Mouse (Mus musculus): ENCODE results near the gene Nsmce4a. TPM values are rescaled to one million over a fixed set of nuclear protein-coding genes. Genes with fewer than 3 reads are reported as not detected.
A peak's percentile ranks its signal among the peaks of the same experiment; 100 is the strongest.

The Nsmce4a gene
- polyA plus RNA-seq (2015; fragmentation: Nextera tagmentation; extraction: Ambion mirVana), result 124 and 134 TPM in 2 replicates

GRCm38 (mm10) chr7:130572821-130573220 is at the start of gene Nsmce4a:
Gene Nsmce4a, minus strand, starts transcription at chr7:130573118.
- H3K36me3 ChIP-seq, result no peaks in the 10 kb centered on the region
- H3K4me1 ChIP-seq, result peaks cover 28% of the 10 kb centered on the region
- 79% methylated on average over 7 of the region's 11 CpGs for WGBS
- no peak within 1 kb of the TSS for H3K4me2 ChIP-seq
- no peak for ATAC-seq (ENCODE audit: extremely low read depth, insufficient number of reproducible peaks, low FRiP score, low TSS enrichment)
- no peak within 1 kb of the TSS for H3K9ac ChIP-seq
- no peaks in the 10 kb centered on the region for H3K9me3 ChIP-seq
- no peaks in the 10 kb centered on the region for H3K27me3 ChIP-seq (replicated peaks)
- no peak within 1 kb of the TSS for H3K4me3 ChIP-seq
- H3K27ac ChIP-seq (replicated peaks), result no peak within 1 kb of the TSS

GRCm38 (mm10) chr7:130622359-130622758 is 49.4 kb upstream of the Nsmce4a start:
- ATAC-seq (ENCODE audit: extremely low read depth, insufficient number of reproducible peaks, low FRiP score, low TSS enrichment), result no peak
- H3K4me3 ChIP-seq, result no peak overlapping the region

GRCm38 (mm10) chr7:130621953-130622352 is 49.0 kb upstream of the Nsmce4a start:
- Histone ChIP-seq H3K27ac (replicated peaks) (no peak overlapping the region), H3K4me3 (no peak overlapping the region), H3K4me2 (no peak overlapping the region), H3K9ac (no peak overlapping the region), H3K4me1 (peaks cover 25% of the 10 kb centered on the region), H3K36me3 (no peaks in the 10 kb centered on the region), H3K27me3 (replicated peaks) (peaks cover 18% of the 10 kb centered on the region), H3K9me3 (no peaks in the 10 kb centered on the region)
- ATAC-seq (ENCODE audit: extremely low read depth, insufficient number of reproducible peaks, low FRiP score, low TSS enrichment), result peak; percentile 40; the same call in 1 of the 2 replicates
- WGBS, result 36% methylated on average over 3 of the region's 3 CpGs

More at GRCm38 (mm10) chr7:130622359-130622758, 49.4 kb upstream of the Nsmce4a start:
- H3K4me1 ChIP-seq, result peaks cover 25% of the 10 kb centered on the region
- H3K27me3 ChIP-seq (replicated peaks), result peaks cover 17% of the 10 kb centered on the region
- no peak overlapping the region for H3K4me2 ChIP-seq
- H3K36me3 ChIP-seq, result no peaks in the 10 kb centered on the region
- no peaks in the 10 kb centered on the region for H3K9me3 ChIP-seq
- no peak overlapping the region for H3K27ac ChIP-seq (replicated peaks)
- WGBS, result 71% methylated on average over 4 of the region's 4 CpGs
- no peak overlapping the region for H3K9ac ChIP-seq

- no peak overlapping the region for H3K27ac ChIP-seq (replicated peaks)
- H3K4me3 ChIP-seq, result no peak overlapping the region
- H3K9me3 ChIP-seq, result no peaks in the 10 kb centered on the region
- no peak for ATAC-seq (ENCODE audit: extremely low read depth, insufficient number of reproducible peaks, low FRiP score, low TSS enrichment)
- H3K27me3 ChIP-seq (replicated peaks), result peaks cover 18% of the 10 kb centered on the region
- no peak overlapping the region for H3K9ac ChIP-seq
- no peaks in the 10 kb centered on the region for H3K36me3 ChIP-seq
- 84% methylated on average over 2 of the region's 2 CpGs for WGBS
- H3K4me1 ChIP-seq, result peaks cover 21% of the 10 kb centered on the region
- H3K4me2 ChIP-seq, result no peak overlapping the region
Measured at GRCm38 (mm10) chr7:130621068-130621467, 48.1 kb upstream of the Nsmce4a start.

GRCm38 (mm10) chr7:130617591-130617990 is 44.7 kb upstream of the Nsmce4a start:
- H3K4me2 ChIP-seq, result no peak overlapping the region
- 0 out of 2 replicates have a peak, but pooled peaks cover 6% of the 10 kb centered on the region for H3K27me3 ChIP-seq (replicated peaks)
- H3K9me3 ChIP-seq, result no peaks in the 10 kb centered on the region
- no peak overlapping the region for H3K27ac ChIP-seq (replicated peaks)
- peaks cover 18% of the 10 kb centered on the region for H3K4me1 ChIP-seq
- ATAC-seq (ENCODE audit: extremely low read depth, insufficient number of reproducible peaks, low FRiP score, low TSS enrichment), result no peak
- H3K9ac ChIP-seq, result no peak overlapping the region
- H3K36me3 ChIP-seq, result no peaks in the 10 kb centered on the region
- WGBS, result 83% methylated on average over 3 of the region's 3 CpGs
- no peak overlapping the region for H3K4me3 ChIP-seq

- Histone ChIP-seq H3K9me3 (no peaks in the 10 kb centered on the region), H3K4me3 (no peak overlapping the region), H3K4me1 (peaks cover 6% of the 10 kb centered on the region), H3K27ac (replicated peaks) (no peak overlapping the region), H3K9ac (no peak overlapping the region), H3K36me3 (no peaks in the 10 kb centered on the region), H3K27me3 (replicated peaks) (0 out of 2 replicates have a peak, but pooled peaks cover 6% of the 10 kb centered on the region), H3K4me2 (no peak overlapping the region)
- no peak for ATAC-seq (ENCODE audit: extremely low read depth, insufficient number of reproducible peaks, low FRiP score, low TSS enrichment)
- 51% methylated on average over 4 of the region's 4 CpGs for WGBS
Measured at GRCm38 (mm10) chr7:130613973-130614372, 41.1 kb upstream of the Nsmce4a start.

GRCm38 (mm10) chr7:130606958-130607357 is 34.0 kb upstream of the Nsmce4a start:
- H3K9ac ChIP-seq, result no peak overlapping the region
- no peak overlapping the region for H3K27ac ChIP-seq (replicated peaks)
- ATAC-seq (ENCODE audit: extremely low read depth, insufficient number of reproducible peaks, low FRiP score, low TSS enrichment), result no peak
- no peaks in the 10 kb centered on the region for H3K9me3 ChIP-seq
- WGBS, result 86% methylated on average over 4 of the region's 4 CpGs
- no peaks in the 10 kb centered on the region for H3K4me1 ChIP-seq
- no peak overlapping the region for H3K4me3 ChIP-seq
- H3K36me3 ChIP-seq, result no peaks in the 10 kb centered on the region
- no peak overlapping the region for H3K4me2 ChIP-seq
- no peaks in the 10 kb centered on the region for H3K27me3 ChIP-seq (replicated peaks)

- 16% methylated on average over 6 of the region's 6 CpGs for WGBS
- no peak overlapping the region for H3K4me3 ChIP-seq
- H3K36me3 ChIP-seq, result no peaks in the 10 kb centered on the region
- H3K9ac ChIP-seq, result no peak overlapping the region; the same call in 1 of the 2 replicates
- H3K4me1 ChIP-seq, result no peaks in the 10 kb centered on the region
- H3K27ac ChIP-seq (replicated peaks), result no peak overlapping the region
- H3K27me3 ChIP-seq (replicated peaks), result no peaks in the 10 kb centered on the region
- H3K4me2 ChIP-seq, result no peak overlapping the region
- no peaks in the 10 kb centered on the region for H3K9me3 ChIP-seq
- no peak for ATAC-seq (ENCODE audit: extremely low read depth, insufficient number of reproducible peaks, low FRiP score, low TSS enrichment)
Measured at GRCm38 (mm10) chr7:130605111-130605510, 32.2 kb upstream of the Nsmce4a start.

- H3K4me1 ChIP-seq, result no peaks in the 10 kb centered on the region
- no peaks in the 10 kb centered on the region for H3K36me3 ChIP-seq
- H3K27me3 ChIP-seq (replicated peaks), result no peaks in the 10 kb centered on the region
- 52% methylated on average over 2 of the region's 2 CpGs for WGBS
- no peak overlapping the region for H3K27ac ChIP-seq (replicated peaks)
- H3K4me2 ChIP-seq, result no peak overlapping the region
- no peak overlapping the region for H3K9ac ChIP-seq
- no peak for ATAC-seq (ENCODE audit: extremely low read depth, insufficient number of reproducible peaks, low FRiP score, low TSS enrichment)
- no peaks in the 10 kb centered on the region for H3K9me3 ChIP-seq
- H3K4me3 ChIP-seq, result no peak overlapping the region
Measured at GRCm38 (mm10) chr7:130604390-130604789, 31.5 kb upstream of the Nsmce4a start.

- H3K9ac ChIP-seq, result no peak overlapping the region
- H3K4me2 ChIP-seq, result no peak overlapping the region
- H3K4me1 ChIP-seq, result no peaks in the 10 kb centered on the region
- 62% methylated on average over 5 of the region's 5 CpGs for WGBS
- no peaks in the 10 kb centered on the region for H3K27me3 ChIP-seq (replicated peaks)
- H3K36me3 ChIP-seq, result no peaks in the 10 kb centered on the region
- H3K4me3 ChIP-seq, result no peak overlapping the region
- no peak for ATAC-seq (ENCODE audit: extremely low read depth, insufficient number of reproducible peaks, low FRiP score, low TSS enrichment)
- H3K27ac ChIP-seq (replicated peaks), result no peak overlapping the region
- H3K9me3 ChIP-seq, result no peaks in the 10 kb centered on the region
Measured at GRCm38 (mm10) chr7:130603556-130603955, 30.6 kb upstream of the Nsmce4a start.

GRCm38 (mm10) chr7:130602804-130603203 is 29.9 kb upstream of the Nsmce4a start:
- Histone ChIP-seq H3K27me3 (replicated peaks) (no peaks in the 10 kb centered on the region), H3K4me2 (no peak overlapping the region), H3K27ac (replicated peaks) (no peak overlapping the region), H3K4me3 (no peak overlapping the region), H3K4me1 (no peaks in the 10 kb centered on the region), H3K9ac (no peak overlapping the region), H3K36me3 (no peaks in the 10 kb centered on the region), H3K9me3 (no peaks in the 10 kb centered on the region)
- 74% methylated on average over 1 of the region's 1 CpGs for WGBS
- ATAC-seq (ENCODE audit: extremely low read depth, insufficient number of reproducible peaks, low FRiP score, low TSS enrichment), result no peak

GRCm38 (mm10) chr7:130600546-130600945 is 27.6 kb upstream of the Nsmce4a start:
- ATAC-seq (ENCODE audit: extremely low read depth, insufficient number of reproducible peaks, low FRiP score, low TSS enrichment), result no peak
- Histone ChIP-seq H3K27me3 (replicated peaks) (no peaks in the 10 kb centered on the region), H3K4me3 (no peak overlapping the region), H3K4me1 (peaks cover 6% of the 10 kb centered on the region; the same call in 1 of the 2 replicates), H3K36me3 (no peaks in the 10 kb centered on the region), H3K27ac (replicated peaks) (no peak overlapping the region), H3K9me3 (no peaks in the 10 kb centered on the region), H3K4me2 (no peak overlapping the region), H3K9ac (no peak overlapping the region)
- WGBS, result 69% methylated on average over 2 of the region's 2 CpGs
